Mouse (Mus musculus): ENCODE data around the gene F12.

- TF ChIP-seq CTCF (conservative IDR thresholded peaks at IDR 0.05; ENCODE audit: insufficient read depth, insufficient read length, low read depth, low read length) (no peak), POLR2A (IDR thresholded peaks at IDR 0.05; ENCODE audit: low read depth, low read length) (no peak)
Observed at GRCm38 (mm10) chr13:55462965-55463364, 36.4 kb upstream of the F12 start.

Measured in kidney, adult 2 months (tissue).